Mouse (Mus musculus): ENCODE measurements around the gene Gpc4.

Gpc4 gene

GRCm38 (mm10) chrX:52017660-52018059 is 147.4 kb downstream of the Gpc4 start:
- DNase-seq (ENCODE audit: low read depth, low spot score), result no peak
